Mouse (Mus musculus) left cerebral cortex, postnatal 36 days (tissue): Measurements from ENCODE around the gene Bricd5. TPM values are rescaled to one million over a fixed set of nuclear protein-coding genes. Genes with fewer than 3 reads are reported as not detected.
"Not testable (repeated sequence)": the region's sequence is repeated elsewhere in the genome, so short reads cannot be mapped to it uniquely, and the experiment has no call there.

Experiments used
- DNase-seq, 2 experiments: peaks; one replicate each; pipeline ENCODE4 v3.0.0; 2021 to 2022; ENCODE audit warnings: low spot score in 2 of 2, mixed read lengths in 1 of 2
- intact Hi-C: fragments of 180-260 bp; cut with DNase I; formaldehyde crosslinking; loops from one replicate; pipeline ENCODE4 v1.15.1; 2025
- total RNA-seq, 2 experiments: library from RNA; stranded (reverse); gene quantifications; 2 replicates each; pipeline ENCODE4 v1.2.3; 2021

Bricd5 gene
- 1 to 10 TPM in 1 of 2 experiments, under 1 TPM in 1; 0.86 to 1.1 TPM for total RNA-seq

DNA sequence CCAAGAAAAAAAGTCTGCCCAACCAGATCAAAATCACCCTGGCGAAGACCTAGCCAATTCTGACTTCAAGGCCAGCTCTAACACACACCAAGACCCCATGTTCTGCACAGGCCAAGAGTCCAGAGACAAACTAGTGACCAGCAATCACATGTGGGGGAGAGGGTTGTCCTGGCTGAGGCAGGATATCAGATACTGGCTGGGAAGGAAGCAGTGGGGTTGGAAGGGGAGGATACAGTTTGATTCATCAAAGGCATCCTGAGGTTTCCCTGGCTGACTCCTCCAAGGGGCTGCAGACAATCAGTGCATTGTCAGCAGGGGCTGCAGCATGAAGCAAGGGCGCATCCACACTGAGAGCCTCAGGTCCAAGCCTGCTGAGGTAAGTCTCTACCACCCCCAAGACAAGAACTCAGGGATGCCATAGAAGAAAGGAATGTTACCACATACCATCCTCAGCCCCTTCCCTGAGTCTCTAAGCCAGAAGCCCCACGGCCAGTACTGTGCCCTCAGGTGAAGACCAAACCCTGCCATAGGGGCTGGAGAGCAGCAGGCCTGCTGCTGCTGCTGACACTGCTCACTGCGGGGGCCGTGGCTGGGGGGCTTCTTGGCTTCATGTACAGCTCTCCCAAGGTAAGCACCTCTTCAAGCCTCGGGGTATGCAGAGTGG, at the start of gene Bricd5:
TSS of gene Bricd5 (plus strand) at position 273 of the 664 bp plus-strand sequence.
- intact Hi-C loops = no loop called here
- no peak for DNase-seq

DNA sequence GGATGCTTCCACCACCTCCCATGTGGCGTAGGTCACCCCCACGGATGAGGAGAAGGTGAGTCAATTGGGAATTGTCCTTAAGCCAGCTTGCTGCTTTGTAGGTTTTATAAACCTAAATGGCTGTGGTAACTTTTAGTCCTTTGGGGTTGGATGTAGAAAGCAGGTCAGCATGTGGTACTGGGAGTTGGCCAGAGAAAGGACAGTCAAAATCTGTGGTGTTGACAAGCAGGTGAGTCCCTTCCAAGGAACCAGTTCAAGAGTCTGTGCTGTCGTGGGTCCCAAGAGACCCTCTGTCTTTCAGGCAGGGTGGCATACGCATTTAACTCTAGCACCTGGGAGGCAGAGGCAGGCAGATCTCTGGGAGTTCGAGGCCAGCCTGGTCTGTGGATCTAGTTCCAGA, 49.2 kb upstream of the Bricd5 start:
- DNase-seq = no peak

DNA sequence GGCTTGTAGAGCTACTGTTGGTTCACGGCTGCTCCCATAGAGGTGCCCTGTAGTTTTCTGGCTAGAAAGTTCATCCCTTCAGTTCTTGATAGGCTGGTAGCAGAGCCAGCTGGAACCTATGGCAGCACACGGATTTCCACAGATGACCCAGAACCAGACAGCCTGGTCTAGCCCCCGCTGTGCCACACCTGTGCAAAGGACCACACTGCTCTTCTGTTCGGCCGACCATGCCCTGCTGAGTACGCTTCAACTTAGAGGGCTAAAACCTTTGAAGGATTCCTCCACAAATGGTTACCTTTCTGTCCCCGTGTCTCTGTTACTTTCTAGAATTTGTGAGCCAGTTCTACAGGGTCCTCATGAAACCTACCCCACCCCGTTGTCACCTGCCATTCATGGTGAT, 48.4 kb upstream of the Bricd5 start:
- DNase-seq, intact Hi-C loops: not testable (repeated sequence)

More for the DNA sequence above, 49.2 kb upstream of the Bricd5 start:
- intact Hi-C loops = no loop called here

DNA sequence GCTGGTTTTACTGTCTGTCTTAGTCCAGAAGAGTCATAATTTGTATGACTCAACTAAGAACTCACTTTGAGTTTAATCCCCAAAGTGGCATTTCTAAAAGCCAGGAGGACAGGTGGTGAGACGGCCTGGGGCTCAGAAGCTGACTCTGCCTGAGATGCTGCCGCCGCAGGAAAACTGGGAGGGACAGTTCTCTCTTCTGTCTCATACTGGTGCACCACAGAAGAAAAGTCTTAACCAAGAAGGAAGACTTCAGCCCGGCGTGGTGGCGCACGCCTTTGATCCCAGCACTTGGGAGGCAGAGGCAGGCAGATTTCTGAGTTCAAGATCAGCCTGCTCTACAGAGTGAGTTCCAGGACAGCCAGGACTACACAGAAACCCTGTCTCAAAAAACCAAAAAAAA, 47.8 kb upstream of the Bricd5 start:
- intact Hi-C loops = no loop called here
- DNase-seq = no peak

DNA sequence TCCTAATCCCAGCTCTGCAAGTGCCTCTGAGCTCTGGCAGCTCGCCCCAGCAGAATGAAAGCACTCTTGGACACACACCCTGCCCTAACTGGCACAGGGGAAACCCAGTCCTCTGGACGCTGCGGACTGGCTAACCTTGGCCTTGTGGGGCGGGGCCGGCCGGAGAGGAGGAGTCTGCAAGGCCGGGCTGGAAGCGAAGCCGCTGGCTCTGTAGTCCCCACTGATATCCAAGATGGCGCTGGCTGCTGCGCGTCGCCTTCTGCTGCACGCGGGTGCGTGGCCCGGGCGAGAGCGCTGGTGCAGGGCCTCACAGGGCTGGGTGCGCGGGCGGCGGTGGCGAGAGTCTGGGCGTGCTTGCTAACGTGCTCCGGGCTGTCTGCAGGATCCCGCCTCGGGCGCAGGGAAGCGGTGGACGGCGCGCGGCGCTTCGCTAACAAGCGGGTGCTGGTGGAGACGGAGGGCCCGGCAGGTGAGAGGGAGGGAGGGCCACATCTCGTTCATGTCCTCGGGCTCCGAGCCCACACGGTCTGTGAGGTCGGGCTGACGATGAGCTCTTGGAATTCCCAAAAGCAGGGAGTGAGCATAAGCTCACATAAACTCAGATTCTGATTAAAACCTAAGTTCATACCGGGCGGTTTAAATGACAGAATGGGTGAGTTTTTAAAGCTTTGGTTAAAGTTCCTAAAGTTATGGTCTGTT, 47.1 kb upstream of the Bricd5 start, which contains the start of gene Eci1:
TSS of gene Eci1 (plus strand) at position 171 of the 699 bp plus-strand sequence.
- peak; percentile 86 to 87 for DNase-seq
- intact Hi-C loops = no loop called here

DNA sequence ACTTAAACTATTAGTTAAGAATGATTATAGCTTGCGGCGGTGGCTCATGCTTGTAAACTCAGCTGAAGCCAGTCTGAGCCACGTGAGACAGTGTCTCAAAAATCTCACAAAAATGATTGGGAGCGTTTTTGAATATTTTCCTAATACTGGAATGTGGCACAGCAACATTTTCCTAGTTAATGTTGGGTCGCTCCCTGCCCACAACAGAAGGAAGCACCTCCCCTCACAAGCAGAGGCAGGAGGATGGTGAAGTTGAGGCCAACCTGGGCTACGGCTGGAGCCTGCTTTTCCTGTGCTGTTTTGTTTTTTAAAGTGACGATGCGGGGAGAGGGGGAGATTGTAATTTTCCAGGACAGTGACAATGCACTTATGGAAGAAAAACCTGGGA, 46.5 kb upstream of the Bricd5 start:
- no peak for DNase-seq
- intact Hi-C loops = no loop called here

DNA sequence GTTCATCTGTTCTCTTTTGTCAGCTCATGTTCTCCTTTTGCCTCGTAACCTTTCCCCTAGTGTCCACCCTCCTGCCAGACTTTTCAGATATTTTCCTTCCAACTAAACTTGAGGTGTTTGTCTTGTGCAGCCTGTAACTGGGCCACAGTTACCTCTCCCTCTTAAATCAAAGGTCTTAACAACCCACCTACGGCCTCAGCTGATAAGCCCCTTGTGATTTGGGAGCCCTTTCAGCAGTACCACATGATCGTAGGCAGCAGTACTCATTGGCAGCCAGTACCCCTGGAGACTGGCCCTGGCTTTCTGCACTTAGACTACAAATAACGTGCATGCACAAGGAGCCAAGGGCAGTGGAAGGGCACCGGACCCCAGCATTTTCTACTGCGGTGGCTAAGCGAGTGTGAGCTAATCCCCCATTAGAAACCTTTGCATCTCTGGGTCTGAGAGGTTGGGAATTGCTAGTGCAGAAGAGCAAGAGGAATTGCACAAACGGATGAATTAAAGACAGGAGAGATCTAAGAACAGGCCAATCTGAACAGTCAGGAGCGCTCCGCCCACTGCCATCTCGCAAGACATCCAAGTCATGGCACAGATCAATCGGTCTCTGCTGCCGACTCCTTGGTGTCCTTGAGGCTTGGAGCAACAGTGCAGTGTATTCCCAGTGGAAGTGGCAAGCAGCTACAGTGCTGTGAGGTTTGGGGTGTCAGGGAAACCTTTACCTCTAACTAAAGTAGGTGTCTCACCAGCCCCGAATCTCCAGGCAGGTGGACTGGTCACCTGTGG, 44.3 kb upstream of the Bricd5 start:
- intact Hi-C loops = no loop called here
- DNase-seq = no peak

DNA sequence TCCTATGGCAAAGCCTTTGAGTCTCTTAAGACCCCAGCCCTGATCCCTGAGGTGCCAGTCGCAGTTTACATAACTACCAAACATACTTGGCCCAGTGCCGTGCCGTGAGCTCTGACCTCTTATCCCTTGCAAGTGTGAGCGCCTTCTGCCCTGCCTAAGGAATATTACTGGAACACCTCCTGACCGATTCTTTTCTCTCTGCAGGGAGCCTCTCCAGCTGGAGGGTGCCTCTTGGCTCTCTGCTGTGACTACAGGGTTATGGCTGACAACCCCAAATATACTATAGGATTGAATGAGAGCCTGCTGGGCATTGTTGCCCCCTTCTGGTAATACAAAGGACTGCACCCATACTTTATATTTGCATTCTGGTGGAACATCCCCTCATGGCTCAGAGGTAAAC, 36.7 kb upstream of the Bricd5 start:
- no peak for DNase-seq
- intact Hi-C loops = no loop called here

DNA sequence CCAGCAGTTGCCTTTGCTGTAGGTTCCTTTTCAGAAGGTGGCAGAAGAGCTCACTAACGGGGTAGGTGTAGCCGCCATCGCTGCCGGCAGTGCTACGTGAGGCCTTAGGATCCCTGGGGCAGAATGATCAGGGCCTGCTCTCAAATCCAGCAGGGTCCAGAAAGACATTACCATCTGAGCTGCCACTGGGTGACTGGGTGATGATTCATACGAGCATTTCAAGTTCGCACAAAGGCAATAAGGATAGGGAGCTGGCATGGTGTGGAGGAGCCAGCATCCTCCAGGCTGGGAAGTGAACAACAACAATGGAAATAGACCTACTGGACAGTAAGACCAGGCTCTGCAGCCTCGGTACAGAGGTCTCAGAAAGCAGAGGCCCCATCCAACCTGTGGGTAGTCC, 33.3 kb upstream of the Bricd5 start:
- DNase-seq = no peak
- intact Hi-C loops = no loop called here

DNA sequence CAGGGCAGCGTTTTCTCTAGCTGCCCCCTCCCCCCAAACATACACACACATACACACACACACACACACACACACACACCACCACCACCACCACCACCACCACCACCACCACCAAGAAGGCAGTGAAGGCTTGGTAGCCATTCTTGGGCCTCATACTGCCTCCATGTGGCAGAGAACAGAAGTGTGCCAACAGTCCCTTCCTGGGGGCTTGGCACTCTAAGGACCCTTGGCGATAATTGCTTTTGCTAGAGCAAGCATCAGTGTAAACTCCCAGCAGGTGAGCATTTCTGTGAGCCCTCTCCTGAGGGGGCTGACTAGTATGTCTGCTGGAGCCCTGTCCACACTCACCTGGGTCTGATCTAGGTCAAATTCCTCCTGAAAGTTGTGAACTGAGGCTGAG, 32.5 kb upstream of the Bricd5 start:
- DNase-seq = no peak
- intact Hi-C loops = no loop called here

DNA sequence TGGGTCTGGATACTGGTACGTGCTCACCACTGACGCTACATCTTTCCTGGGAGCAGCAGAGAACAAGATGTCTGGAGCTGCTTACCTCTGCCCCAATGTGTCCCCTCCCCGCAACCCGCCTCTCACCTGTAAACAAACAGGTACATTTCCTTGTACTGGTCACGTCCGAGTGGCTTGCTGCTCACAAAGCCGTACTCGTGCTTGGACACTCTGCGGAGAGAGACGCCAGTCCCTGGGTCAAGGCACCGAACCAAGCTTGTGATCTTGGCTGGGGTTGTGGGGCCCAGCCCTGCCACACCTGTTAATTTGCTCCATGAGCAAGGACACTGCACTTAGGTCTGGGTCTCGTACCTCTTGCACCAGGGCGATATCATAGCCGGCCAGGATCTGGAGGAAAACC, 31.6 kb upstream of the Bricd5 start:
- intact Hi-C loops = no loop called here
- DNase-seq = no peak

DNA sequence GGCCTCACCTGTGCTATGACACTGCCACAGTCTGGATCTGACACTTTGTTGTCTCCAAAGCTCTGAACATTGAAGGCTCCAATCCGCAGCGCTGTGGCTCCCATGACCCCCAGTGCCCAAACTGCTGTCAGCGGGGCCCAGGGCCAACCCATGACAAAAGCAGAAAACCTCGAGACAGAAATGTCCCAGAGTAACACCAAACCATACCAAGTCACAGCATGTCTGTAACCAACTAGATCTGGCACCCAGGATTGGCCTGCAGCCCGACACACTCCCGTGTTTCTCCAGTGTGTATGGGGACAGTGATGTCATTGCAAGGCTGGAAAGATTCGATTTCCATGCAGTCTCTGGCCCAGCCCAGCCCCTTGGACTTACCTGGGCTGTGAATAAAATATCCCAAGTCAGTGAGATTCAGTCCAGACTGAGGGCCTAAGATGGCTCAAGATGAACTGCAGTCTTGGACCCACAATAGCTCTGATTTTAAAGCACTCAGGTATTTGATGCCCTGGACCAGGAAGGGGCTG, 31.0 kb upstream of the Bricd5 start, which contains the start of gene Dnase1l2:
TSS of gene Dnase1l2 (minus strand) at position 474 of the 524 bp plus-strand sequence.
- no peak for DNase-seq
- intact Hi-C loops = no loop called here

DNA sequence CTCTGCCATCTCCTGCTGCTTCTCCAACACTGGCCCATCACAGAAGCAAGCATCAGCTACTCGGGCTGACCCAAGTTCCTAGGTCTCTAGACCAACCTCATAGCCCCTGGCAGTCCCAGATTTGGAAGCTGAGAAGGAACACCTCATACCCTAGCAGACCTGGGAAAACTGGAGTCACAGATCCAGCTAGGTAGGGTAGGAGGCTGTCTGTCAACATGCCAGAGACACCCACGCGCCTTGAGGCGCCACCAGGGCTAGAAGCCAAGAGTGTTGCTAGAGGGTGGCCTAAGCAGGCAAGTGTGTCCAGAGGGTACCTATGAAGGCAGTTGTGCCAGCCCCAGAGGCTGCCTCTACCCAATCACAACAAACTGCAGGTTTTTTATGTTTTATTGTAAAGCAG, 30.3 kb upstream of the Bricd5 start:
- DNase-seq = peak in 1 of 2 experiments; percentile 50
- intact Hi-C loops = no loop called here

DNA sequence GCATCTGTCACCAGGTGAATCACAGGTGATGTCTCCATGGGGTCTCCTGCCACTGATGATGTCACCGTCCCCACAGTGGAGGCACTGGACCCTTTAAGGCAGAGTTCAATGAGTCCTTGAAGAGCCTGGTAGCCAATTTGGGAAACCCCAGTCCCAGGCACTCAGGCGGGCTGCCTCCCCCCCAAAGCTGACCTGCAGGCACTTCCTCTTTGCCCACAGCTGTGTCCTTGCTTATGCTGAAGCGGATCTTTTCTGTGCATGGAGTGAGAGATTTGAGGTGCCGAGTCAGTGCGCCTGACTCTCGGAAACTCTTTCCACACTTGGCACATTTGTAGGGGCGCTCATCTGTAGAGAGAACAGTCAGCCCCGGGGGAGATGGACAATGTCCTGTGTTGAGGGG, 27.1 kb upstream of the Bricd5 start:
- DNase-seq = no peak
- intact Hi-C loops = no loop called here

DNA sequence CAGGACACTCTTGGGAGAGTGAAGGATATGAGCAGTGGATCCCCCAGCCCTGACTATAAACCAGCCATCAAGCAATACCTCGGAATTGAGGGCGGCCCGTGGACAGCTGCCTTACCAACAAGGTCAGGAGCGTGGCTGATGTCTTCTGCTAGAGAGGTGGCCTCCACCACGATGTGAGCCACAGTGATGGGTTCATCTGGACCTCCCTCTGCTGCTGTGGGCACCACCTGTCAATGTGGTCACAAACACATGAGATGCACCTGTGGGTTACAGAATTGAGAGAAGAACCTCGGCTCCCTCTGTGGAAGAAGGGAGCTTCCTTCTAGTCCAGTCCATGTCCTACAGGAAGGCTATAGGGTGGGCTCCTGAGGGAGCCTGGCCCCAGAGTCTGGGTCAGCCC, 24.2 kb upstream of the Bricd5 start:
- intact Hi-C loops = no loop called here
- no peak for DNase-seq

DNA sequence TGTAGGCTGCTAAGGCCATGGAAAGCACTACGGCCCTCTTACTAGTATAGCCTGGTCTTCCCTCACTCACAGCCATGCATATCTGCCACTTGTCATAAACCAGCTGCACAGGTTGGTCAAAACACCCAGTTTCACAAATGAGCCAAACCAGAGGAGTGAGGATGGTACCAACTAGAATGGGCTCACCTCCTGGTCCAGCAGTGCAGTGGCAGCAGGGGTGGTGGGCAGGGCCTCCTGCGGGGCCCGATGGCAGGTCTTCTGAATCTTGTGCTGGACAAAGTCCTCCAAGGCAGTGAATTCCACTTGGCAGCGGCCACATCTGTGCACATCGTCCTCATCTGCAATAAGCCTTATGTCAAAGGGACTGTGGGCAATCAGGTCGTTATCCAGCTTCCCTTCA, 22.5 kb upstream of the Bricd5 start:
- intact Hi-C loops = no loop called here
- DNase-seq = no peak

DNA sequence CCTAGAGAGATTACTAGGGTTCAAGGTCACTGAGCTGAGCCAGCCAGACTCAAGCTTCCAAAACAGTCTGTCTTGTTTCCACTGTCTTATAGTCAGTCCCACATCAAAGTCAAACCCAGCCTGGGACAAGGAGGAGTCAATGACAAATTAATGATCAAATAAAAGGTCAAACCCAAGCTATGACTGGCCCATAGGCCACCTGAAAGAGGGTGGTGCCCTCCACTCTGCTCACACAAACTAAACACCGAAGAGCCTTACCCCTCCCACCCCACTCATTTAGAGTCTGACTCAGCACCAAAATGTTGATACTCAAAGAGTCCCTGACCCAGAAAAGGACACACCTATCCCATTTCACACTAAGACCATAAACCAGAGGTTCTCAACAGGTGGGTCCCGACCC, 20.3 kb upstream of the Bricd5 start:
- no peak for DNase-seq
- intact Hi-C loops = no loop called here

DNA sequence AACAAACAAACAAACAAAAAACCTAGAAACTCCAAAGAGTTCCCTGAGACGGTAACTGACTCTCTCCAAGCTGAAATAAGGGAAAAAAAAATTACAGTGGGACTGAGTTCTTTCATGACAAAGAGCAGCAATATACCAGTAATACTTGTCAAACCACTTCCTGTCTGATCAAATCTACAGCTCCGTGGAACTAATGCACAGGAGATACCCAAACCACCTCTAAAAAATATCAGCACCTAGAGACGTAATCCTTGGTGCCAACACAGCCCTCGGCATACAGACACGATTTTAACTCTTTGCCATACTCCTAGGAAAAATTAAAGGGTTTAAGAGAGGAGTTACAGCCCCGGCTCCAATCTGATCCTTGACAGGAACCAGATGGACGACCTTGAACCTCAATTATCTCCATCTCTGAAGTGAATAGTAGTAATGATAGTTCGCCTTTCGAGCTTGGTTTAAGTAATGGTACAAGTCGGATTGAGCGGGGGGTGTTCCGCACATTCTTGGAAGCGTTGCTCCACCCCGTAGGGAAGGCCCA, 19.4 kb upstream of the Bricd5 start:
- no peak for DNase-seq
- intact Hi-C loops = no loop called here

DNA sequence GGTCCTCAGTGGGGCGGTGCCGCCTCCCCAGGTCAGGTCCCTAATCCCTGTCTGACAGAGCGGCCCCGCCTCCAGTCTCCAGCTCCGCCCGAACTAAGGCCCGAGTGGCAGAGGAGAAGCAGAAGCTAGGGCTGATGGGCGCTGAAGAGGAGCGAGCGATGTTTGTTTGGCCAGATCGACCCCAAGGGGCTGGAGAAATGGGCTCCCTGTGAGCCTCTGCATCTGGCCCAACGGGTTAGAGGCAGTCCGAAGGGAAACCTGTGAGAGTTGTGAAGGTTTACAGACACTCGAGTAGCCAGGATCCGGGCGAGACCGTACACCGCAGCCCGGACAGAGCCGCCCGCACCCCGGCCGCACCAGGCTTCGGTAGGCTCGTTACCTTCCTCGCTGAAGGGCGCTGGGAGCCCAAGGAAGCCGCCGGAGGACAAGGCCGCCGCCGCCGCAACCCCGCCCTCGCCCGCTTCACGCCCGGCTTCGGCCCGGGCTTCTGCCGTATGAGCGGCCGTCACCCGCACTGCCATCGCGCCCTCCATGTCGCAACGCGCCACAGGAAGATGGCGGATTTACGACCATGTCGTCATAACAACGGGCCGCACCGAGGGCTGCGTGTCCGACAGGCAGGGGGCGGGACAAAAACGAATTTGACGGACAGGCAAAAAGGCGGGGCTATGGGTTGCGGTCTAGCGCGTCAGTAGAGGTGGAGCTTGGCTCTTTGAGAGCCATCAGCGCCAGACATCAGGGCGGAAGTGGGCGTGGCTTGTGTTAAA, 18.7 kb upstream of the Bricd5 start:
- intact Hi-C loops = no loop called here
- peak; percentile 97 to 99 for DNase-seq
